Mouse (Mus musculus) MEL (cell line): Measurements from ENCODE around the gene Morc2b. TPM values are rescaled to one million over a fixed set of nuclear protein-coding genes. Genes with fewer than 3 reads are reported as not detected.
A peak's percentile ranks its signal among the peaks of the same experiment; 100 is the strongest.

Source experiments
- DNase-seq: peaks from one replicate; pipeline ENCODE4 v3.0.0; 2011; ENCODE audit warnings: low read depth, low spot score
- H3K27ac ChIP-seq: 2 replicates; pipeline ENCODE4 v1.5.1; 2012; ENCODE audit warnings: low read depth, mild to moderate bottlenecking, control low read depth, low read length, moderate library complexity; ENCODE audit not compliant: control insufficient read depth
- H3K27me3 ChIP-seq, 2 experiments: fragments of 150-350 bp in 1 of 2; sonication (generic) in 1 of 2; 2 replicates each; pipeline ENCODE4 v1.6.1; 2012; ENCODE audit warnings: low read length in 2 of 2, mild to moderate bottlenecking in 2 of 2, improper control_type of control experiment in 1 of 2, moderate library complexity in 1 of 2; ENCODE audit not compliant: insufficient read depth in 2 of 2, control insufficient read depth in 1 of 2
- H3K36me3 ChIP-seq, 2 experiments: 2 replicates each; pipeline ENCODE4 v1.6.1; 2012 to 2014; ENCODE audit warnings: low read length in 2 of 2, improper control_type of control experiment in 1 of 2, inconsistent platforms in 1 of 2, mild to moderate bottlenecking in 1 of 2; ENCODE audit not compliant: insufficient read depth in 2 of 2, control insufficient read depth in 1 of 2
- H3K4me1 ChIP-seq, 2 experiments: fragments of 150-350 bp in 1 of 2; sonication (generic) in 1 of 2; 2 replicates each; pipeline ENCODE4 v1.6.1; 2012; ENCODE audit warnings: low read length in 2 of 2, improper control_type of control experiment in 1 of 2, mild to moderate bottlenecking in 1 of 2; ENCODE audit not compliant: insufficient read depth in 2 of 2, control insufficient read depth in 1 of 2
- H3K4me3 ChIP-seq, 2 experiments: fragments of 150-350 bp in 1 of 2; sonication (generic) in 1 of 2; 2 replicates each; pipeline ENCODE4 v1.5.1; 2012; ENCODE audit warnings: low read depth in 2 of 2, low read length in 2 of 2, mild to moderate bottlenecking in 2 of 2, moderate library complexity in 2 of 2, control low read depth in 1 of 2, improper control_type of control experiment in 1 of 2; ENCODE audit not compliant: control insufficient read depth in 1 of 2, insufficient read depth in 1 of 2
- H3K79me2 ChIP-seq: 2 replicates; pipeline ENCODE4 v1.6.1; 2012; ENCODE audit warnings: mild to moderate bottlenecking, low read length, moderate library complexity; ENCODE audit not compliant: control insufficient read depth, poor library complexity, insufficient read depth
- H3K9ac ChIP-seq: 2 replicates; pipeline ENCODE4 v1.6.1; 2012; ENCODE audit warnings: low read depth, mild to moderate bottlenecking, control low read depth, low read length, moderate library complexity; ENCODE audit not compliant: control insufficient read depth, poor library complexity, severe bottlenecking
- H3K9me3 ChIP-seq: fragments of 150-350 bp; sonication (generic); replicated peaks from 2 replicates; pipeline ENCODE4 v1.6.1; 2012; ENCODE audit warnings: mild to moderate bottlenecking, low read length, improper control_type of control experiment, moderate library complexity; ENCODE audit not compliant: insufficient read depth
- BHLHE40 ChIP-seq: IDR thresholded peaks from 2 replicates; pipeline ENCODE4 v1.6.1; 2012; ENCODE audit warnings: low read depth, mild to moderate bottlenecking, inconsistent platforms, low read length, improper control_type of control experiment, borderline replicate concordance
- CHD2 ChIP-seq: IDR thresholded peaks from 2 replicates; pipeline ENCODE4 v1.6.1; 2011; ENCODE audit warnings: low read length, improper control_type of control experiment
- E2F4 ChIP-seq: IDR thresholded peaks from 2 replicates; pipeline ENCODE4 v1.6.1; 2011; ENCODE audit warnings: low read depth, low read length, improper control_type of control experiment, borderline replicate concordance
- ETS1 ChIP-seq: IDR thresholded peaks from 2 replicates; pipeline ENCODE4 v1.6.1; 2012; ENCODE audit warnings: low read depth, mild to moderate bottlenecking, inconsistent platforms, low read length, improper control_type of control experiment, moderate library complexity
- HCFC1 ChIP-seq: IDR thresholded peaks from 2 replicates; pipeline ENCODE4 v1.6.1; 2012; ENCODE audit warnings: low read depth, mild to moderate bottlenecking, inconsistent platforms, low read length, improper control_type of control experiment, moderate library complexity
- JUND ChIP-seq: IDR thresholded peaks from 2 replicates; pipeline ENCODE4 v1.6.1; 2011; ENCODE audit warnings: low read depth, mild to moderate bottlenecking, improper control_type of control experiment, low read length
- MEF2A ChIP-seq: IDR thresholded peaks from 2 replicates; pipeline ENCODE4 v1.6.1; 2014; ENCODE audit warnings: low read depth, mild to moderate bottlenecking, inconsistent platforms, low read length, improper control_type of control experiment; ENCODE audit not compliant: poor library complexity, insufficient replicate concordance, severe bottlenecking; ENCODE audit errors: extremely low read depth
- NELFE ChIP-seq: IDR thresholded peaks from 2 replicates; pipeline ENCODE4 v1.6.1; 2011; ENCODE audit warnings: low read depth, low read length, improper control_type of control experiment
- POLR2A ChIP-seq, 2 experiments: IDR thresholded peaks; 2 replicates each; pipeline ENCODE4 v1.6.1; 2011 to 2012; ENCODE audit warnings: low read length in 2 of 2, mild to moderate bottlenecking in 2 of 2, control low read depth in 1 of 2, improper control_type of control experiment in 1 of 2, low read depth in 1 of 2, moderate library complexity in 1 of 2; ENCODE audit not compliant: control insufficient read depth in 1 of 2, insufficient read depth in 1 of 2, poor library complexity in 1 of 2
- SIN3A ChIP-seq: IDR thresholded peaks from 2 replicates; pipeline ENCODE4 v1.6.1; 2012; ENCODE audit warnings: low read length, improper control_type of control experiment, inconsistent platforms
- ZKSCAN1 ChIP-seq: IDR thresholded peaks from 2 replicates; pipeline ENCODE4 v1.6.1; 2012; ENCODE audit warnings: low read depth, mild to moderate bottlenecking, inconsistent platforms, low read length, improper control_type of control experiment, moderate library complexity
- polyA plus RNA-seq, 2 experiments: library from polyadenylated mRNA; stranded (reverse) in 1 of 2; unstranded in 1 of 2; fragments of >175 nt in 1 of 2; fragments of >200 nt in 1 of 2; gene quantifications; 2 replicates each; pipeline versions ENCODE4 v1.2.1 to v1.2.4; 2012; ENCODE audit warnings: low replicate concordance in 2 of 2, low read depth in 1 of 2; ENCODE audit not compliant: insufficient read length in 2 of 2, insufficient read depth in 1 of 2, missing spikeins in 1 of 2
- total RNA-seq: library from RNA; depleted of rRNA; stranded (reverse); fragments of 300-350 nt; gene quantifications from 2 replicates; pipeline ENCODE4 v1.2.3, GENCODE M21; 2012

The Morc2b gene
- total and polyA plus RNA-seq, 3 experiments: not detected

GRCm38 (mm10) chr17:33092391-33093193 lies 46.9 kb downstream of the Morc2b start:
- H3K9me3 ChIP-seq: no peaks in the 10 kb centered on the region
- no peaks in the 10 kb centered on the region; a peak in 1 of 4 replicates for H3K4me1 ChIP-seq
- H3K27ac ChIP-seq: no peak overlapping the region; the same call in 1 of the 2 replicates
- TF ChIP-seq HCFC1: peak; percentile 85
- TF ChIP-seq NELFE: no peak
- peak; percentile 35; the same call in 1 of the 2 replicates for TF ChIP-seq SIN3A
- peak; percentile 17 to 21; a peak in 1 of 4 replicates for TF ChIP-seq POLR2A (IDR thresholded peaks at IDR 0.05; ENCODE audit: control insufficient read depth in 1 of 2, insufficient read depth in 1 of 2, low read depth in 1 of 2, low read length in 2 of 2, poor library complexity in 1 of 2)
- peaks cover 0 to 2% of the 10 kb centered on the region in 2 experiments; a peak in 1 of 4 replicates for H3K36me3 ChIP-seq
- peak overlapping the region; percentile 77 for H3K9ac ChIP-seq
- no peaks in the 10 kb centered on the region; the same call in 1 of the 2 replicates for H3K79me2 ChIP-seq
- peak overlapping the region; percentile 61 to 87 for H3K4me3 ChIP-seq
- DNase-seq: peak; percentile 74
- H3K27me3 ChIP-seq: no peaks in the 10 kb centered on the region

DNA sequence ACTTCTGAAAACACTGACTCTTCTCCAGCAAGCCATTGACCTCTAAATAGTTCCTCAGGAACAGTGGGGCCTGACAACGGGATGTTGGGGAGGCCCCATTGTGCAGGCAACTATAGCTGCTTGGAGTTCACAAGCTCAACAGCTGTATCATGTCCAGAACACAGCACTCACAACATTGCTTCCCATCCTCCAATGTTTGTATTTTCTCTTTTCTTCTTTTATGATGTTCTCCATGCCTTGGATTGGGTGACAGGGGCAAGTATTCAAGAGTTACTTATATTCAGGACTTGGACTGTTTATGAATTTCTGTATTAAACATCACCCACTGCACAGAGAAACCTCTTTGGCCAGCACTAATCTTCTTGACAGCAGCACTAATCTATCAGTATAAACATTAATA lies 47.9 kb downstream of the Morc2b start:
- no peaks in the 10 kb centered on the region; the same call in 1 of the 2 replicates for H3K79me2 ChIP-seq
- no peak for TF ChIP-seq JUND
- no peak for TF ChIP-seq CHD2
- no peak for TF ChIP-seq BHLHE40
- no peak for TF ChIP-seq ZKSCAN1
- TF ChIP-seq E2F4: no peak
- no peak for TF ChIP-seq MEF2A
- no peak overlapping the region for H3K4me3 ChIP-seq
- H3K27ac ChIP-seq: no peak overlapping the region
- no peaks in the 10 kb centered on the region; a peak in 1 of 4 replicates for H3K4me1 ChIP-seq
- no peaks in the 10 kb centered on the region for H3K27me3 ChIP-seq
- H3K36me3 ChIP-seq: peaks cover 0 to 2% of the 10 kb centered on the region in 2 experiments; a peak in 1 of 4 replicates
- no peaks in the 10 kb centered on the region for H3K9me3 ChIP-seq
- no peak for DNase-seq
- H3K9ac ChIP-seq: no peak overlapping the region

- peak within 1 kb of the TSS; percentile 78 for H3K9ac ChIP-seq
- H3K4me1 ChIP-seq: no peaks in the 10 kb centered on the region; a peak in 1 of 4 replicates
- peak within 1 kb of the TSS; percentile 76 to 82 for H3K4me3 ChIP-seq
- H3K27me3 ChIP-seq: no peaks in the 10 kb centered on the region; a peak in 1 of 4 replicates
- H3K36me3 ChIP-seq: peaks cover 0 to 2% of the 10 kb centered on the region in 2 experiments; a peak in 1 of 4 replicates
- TF ChIP-seq HCFC1 (peak; percentile 86), ETS1 (no peak), POLR2A (IDR thresholded peaks at IDR 0.05; ENCODE audit: control insufficient read depth in 1 of 2, insufficient read depth in 1 of 2, low read depth in 1 of 2, low read length in 2 of 2, poor library complexity in 1 of 2) (peak in 1 of 2 experiments; percentile 42; a peak in 1 of 4 replicates)
- H3K79me2 ChIP-seq: no peaks in the 10 kb centered on the region; the same call in 1 of the 2 replicates
- peak; percentile 86 for DNase-seq
- H3K27ac ChIP-seq: peak within 1 kb of the TSS; percentile 75
- no peaks in the 10 kb centered on the region for H3K9me3 ChIP-seq
Observed at GRCm38 (mm10) chr17:33089220-33089949, 50.1 kb downstream of the Morc2b start, which contains the start of gene Zfp563. TSS of gene Zfp563 (plus strand) at chr17:33089310.
